Comparison of ENCODE assay signal across 8 mouse cellular contexts in the genomic region with DNA sequence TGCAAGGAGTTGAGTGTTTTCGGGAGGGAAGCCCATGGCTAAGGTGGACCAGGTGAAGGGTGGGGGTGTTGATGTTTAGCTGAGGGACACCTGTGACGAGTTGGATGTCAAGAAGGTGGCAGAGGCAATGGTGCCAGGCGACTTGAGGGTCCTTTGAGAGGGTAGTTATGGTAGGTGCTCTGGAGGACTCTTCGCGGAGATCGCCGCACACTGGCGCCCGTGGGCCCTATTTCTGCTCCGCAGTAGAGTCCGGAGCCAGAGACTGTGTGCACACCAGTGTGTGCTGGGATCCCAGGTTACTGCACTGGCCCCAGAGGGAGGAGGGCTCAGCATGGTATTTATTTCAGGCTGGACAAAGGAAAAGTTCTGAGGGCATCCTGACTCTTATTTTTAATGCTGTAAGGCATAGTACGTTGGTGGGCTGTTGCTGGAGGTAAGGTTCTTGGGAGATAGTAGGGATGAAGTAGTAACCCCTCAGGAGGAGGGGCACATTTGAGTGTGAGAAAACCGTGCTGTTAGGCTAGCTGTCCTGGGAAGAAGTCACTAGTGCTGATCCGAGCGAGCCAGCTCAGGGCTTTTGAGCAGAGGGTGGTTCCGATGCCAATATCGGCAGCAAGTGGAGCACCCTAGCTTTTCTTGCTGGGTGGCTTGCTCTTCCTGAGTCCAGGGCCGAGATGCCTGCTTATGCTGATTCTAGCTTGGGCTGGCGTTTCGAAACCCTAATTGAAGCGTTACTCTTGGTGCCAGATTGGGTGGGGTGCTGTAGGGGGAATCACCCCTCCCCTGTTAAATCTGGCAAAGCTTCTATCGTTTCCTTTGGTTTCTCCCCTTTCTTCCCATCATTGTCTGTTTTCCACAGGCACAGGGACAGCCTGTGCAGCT. TPM values are rescaled to one million over a fixed set of nuclear protein-coding genes. Genes with fewer than 3 reads are reported as not detected.
DNase-seq lines count a peak whose midpoint lies in the region; ATAC-seq and TF ChIP-seq lines count a peak whose summit lies in the region.

No protein-coding gene starts in this region.

- H3K4me3 ChIP-seq in forebrain, embryonic 14.5 days (ENCODE audit: low read depth, low read length) = peak overlapping the region; percentile 84
- peak overlapping the region; percentile 85 for H3K4me3 ChIP-seq in kidney, adult 2 months (ENCODE audit: insufficient read depth, low read depth, low read length)
- H3K4me3 ChIP-seq in stomach, embryonic 16.5 days (replicated peaks; ENCODE audit: low read length) = peak overlapping the region; percentile 94

- peak overlapping the region; percentile 78 for H3K9ac ChIP-seq in forebrain, embryonic 14.5 days (ENCODE audit: low read length)
- H3K9ac ChIP-seq in stomach, embryonic 16.5 days (ENCODE audit: low read length) = peak overlapping the region; percentile 91

- no peaks in the 10 kb centered on the region for H3K9me3 ChIP-seq in forebrain, embryonic 14.5 days (replicated peaks; ENCODE audit: control insufficient read depth, low read length)
- H3K9me3 ChIP-seq in stomach, embryonic 16.5 days (replicated peaks; ENCODE audit: control insufficient read depth, low read length) = no peaks in the 10 kb centered on the region

- peak overlapping the region; percentile 62 for H3K27ac ChIP-seq in forebrain, embryonic 14.5 days (ENCODE audit: low read depth, low read length)
- H3K27ac ChIP-seq in kidney, adult 2 months (ENCODE audit: insufficient read depth, low read depth, low read length) = peak overlapping the region; percentile 74
- peak overlapping the region; percentile 75 for H3K27ac ChIP-seq in stomach, embryonic 16.5 days (ENCODE audit: low read length)

- H3K4me2 ChIP-seq in forebrain, embryonic 14.5 days (ENCODE audit: low read length) = peak overlapping the region; percentile 95
- peak overlapping the region; percentile 77 for H3K4me2 ChIP-seq in stomach, embryonic 16.5 days (ENCODE audit: low read depth, low read length)

- DNase-seq in heart, adult 11 months = peak; percentile 95
- no peak for DNase-seq in heart, adult 8-10 months (ENCODE audit: low spot score)
- DNase-seq in MEL-GATA-1-ER (ENCODE audit: extremely low read depth, low read depth) = peak; percentile 16
- no peak for DNase-seq in forebrain, embryonic 14.5 days (ENCODE audit: low spot score)
- peak; percentile 36 for DNase-seq in kidney, adult 2 months
- DNase-seq in lung, postnatal 25 days (ENCODE audit: low spot score) = peak; percentile 51
- no peak for DNase-seq in frontal cortex, postnatal 10 days (ENCODE audit: low spot score in 2 of 2)

- peaks cover 9% of the 10 kb centered on the region for H3K4me1 ChIP-seq in forebrain, embryonic 14.5 days (ENCODE audit: control insufficient read depth, insufficient read depth, low read length)
- H3K4me1 ChIP-seq in kidney, adult 2 months (ENCODE audit: control insufficient read depth, insufficient read depth, low read length) = peaks cover 21% of the 10 kb centered on the region
- peaks cover 11% of the 10 kb centered on the region for H3K4me1 ChIP-seq in stomach, embryonic 16.5 days (ENCODE audit: control insufficient read depth, insufficient read depth, low read length)

- no peak for TF ChIP-seq POLR2A in kidney, adult 2 months (IDR thresholded peaks at IDR 0.05; ENCODE audit: low read depth, low read length)

- ATAC-seq in forebrain, embryonic 14.5 days = peak; percentile 16; the same call in 1 of the 2 replicates
- ATAC-seq in stomach, embryonic 16.5 days (ENCODE audit: insufficient read depth, low FRiP score) = 0 out of 2 replicates have a peak, but pooled peaks have one; percentile 1

- no peak for TF ChIP-seq CTCF in kidney, adult 2 months (conservative IDR thresholded peaks at IDR 0.05; ENCODE audit: insufficient read depth, insufficient read length, low read depth, low read length)

- H3K27me3 ChIP-seq in forebrain, embryonic 14.5 days (replicated peaks; ENCODE audit: control insufficient read depth, insufficient read depth, low read length) = no peaks in the 10 kb centered on the region
- no peaks in the 10 kb centered on the region for H3K27me3 ChIP-seq in kidney, adult 2 months (replicated peaks; ENCODE audit: control insufficient read depth, insufficient read depth, low read length)
- H3K27me3 ChIP-seq in stomach, embryonic 16.5 days (ENCODE audit: control insufficient read depth, insufficient read depth, low read length) = no peaks in the 10 kb centered on the region

- H3K36me3 ChIP-seq in forebrain, embryonic 14.5 days (ENCODE audit: control insufficient read depth, insufficient read depth, low read length) = peaks cover 2% of the 10 kb centered on the region; the same call in 1 of the 2 replicates
- H3K36me3 ChIP-seq in kidney, adult 2 months (ENCODE audit: control insufficient read depth, insufficient read depth, low read length) = no peaks in the 10 kb centered on the region
- H3K36me3 ChIP-seq in stomach, embryonic 16.5 days (ENCODE audit: control insufficient read depth, insufficient read depth, low read length) = no peaks in the 10 kb centered on the region

- WGBS in forebrain, embryonic 14.5 days = 20% methylated on average over 22 of the region's 22 CpGs
- WGBS in kidney, adult 2 months = 2% methylated on average over 22 of the region's 22 CpGs
- 12% methylated on average over 22 of the region's 22 CpGs for WGBS in stomach, embryonic 16.5 days

RNA-seq across cellular contexts. Expression of gene Wbp1l, which starts 0.7 kb away (rescaled TPM):
- total RNA-seq in heart, adult 8-10 months (2022) = 10 to 100 TPM; 46.6 to 60.7 (median 56.0) TPM
- polyA plus RNA-seq in forebrain, embryonic 14.5 days (2014; fragmentation: Nextera tagmentation; extraction: Ambion mirVana) = 23.6 and 25.5 TPM in 2 replicates
- polyA plus RNA-seq in kidney, adult 2 months (2012; rRNA removed) = 60.1 and 60.3 TPM in 2 replicates
- 37.1 and 38.0 TPM in 2 replicates for polyA plus RNA-seq in stomach, embryonic 16.5 days (2015; fragmentation: Nextera tagmentation; extraction: Ambion mirVana)

RNA-seq across cellular contexts. Expression of gene Sfxn2, which starts 26.5 kb away (rescaled TPM):
- total RNA-seq in heart, adult 8-10 months (2022) = 1 to 10 TPM; 2.2 to 4.9 (median 2.7) TPM
- polyA plus RNA-seq in forebrain, embryonic 14.5 days (2014; fragmentation: Nextera tagmentation; extraction: Ambion mirVana) = 6.8 and 8.0 TPM in 2 replicates
- 18.9 and 23.0 TPM in 2 replicates for polyA plus RNA-seq in kidney, adult 2 months (2012; rRNA removed)
- 16.6 and 19.3 TPM in 2 replicates for polyA plus RNA-seq in stomach, embryonic 16.5 days (2015; fragmentation: Nextera tagmentation; extraction: Ambion mirVana)

RNA-seq across cellular contexts. Expression of gene Arl3, which starts 26.6 kb away (rescaled TPM):
- total RNA-seq in heart, adult 8-10 months (2022) = 10 to 100 TPM; 31.3 to 56.0 (median 43.5) TPM
- 159 and 164 TPM in 2 replicates for polyA plus RNA-seq in forebrain, embryonic 14.5 days (2014; fragmentation: Nextera tagmentation; extraction: Ambion mirVana)
- 52.5 and 62.8 TPM in 2 replicates for polyA plus RNA-seq in kidney, adult 2 months (2012; rRNA removed)
- 98.1 and 105 TPM in 2 replicates for polyA plus RNA-seq in stomach, embryonic 16.5 days (2015; fragmentation: Nextera tagmentation; extraction: Ambion mirVana)

Comparison
In these comparisons a context has a peak if more than half of its experiments do, and no peak if none do; other contexts are left out.
1. DNase-seq: peak in heart, adult 11 months (single experiment), MEL-GATA-1-ER (single experiment), kidney, adult 2 months (single experiment) and lung, postnatal 25 days (single experiment); none in heart, adult 8-10 months (single experiment), forebrain, embryonic 14.5 days (single experiment) and frontal cortex, postnatal 10 days (0 of 2).
2. Peak in every context shown above with its lines, with median percentiles within 50 percentile points of each other: H3K27ac ChIP-seq and H3K4me3 ChIP-seq.